Mouse (Mus musculus) right cerebral cortex, postnatal 10 days (tissue): ENCODE data around the gene Cabs1.

Experiments
- DNase-seq, 2 experiments: peaks; one replicate each; pipeline ENCODE4 v3.0.0; 2021; ENCODE audit warnings: low spot score in 2 of 2

Cabs1 gene

DNA sequence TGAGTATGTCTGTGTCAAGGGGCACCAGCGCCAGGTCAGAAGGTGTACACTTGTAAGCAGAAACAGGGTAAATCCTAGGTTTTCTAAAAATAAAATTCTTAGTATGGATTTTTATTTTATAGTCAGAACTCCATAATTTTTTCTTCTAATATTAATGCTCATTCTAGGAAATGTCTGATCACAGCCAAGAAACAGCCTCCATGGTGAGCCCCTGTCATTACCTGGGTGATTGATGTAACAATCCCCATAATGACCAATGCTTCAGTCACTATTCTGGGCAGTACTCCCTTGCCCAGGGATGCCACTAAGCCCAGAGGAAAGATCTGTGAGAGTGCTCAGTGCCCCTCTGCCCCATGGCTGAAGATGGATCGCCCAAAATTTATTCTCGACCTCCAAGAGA lies at the start of gene Cabs1:
Cabs1 (plus strand) TSS at position 301 of the 400 bp plus-strand sequence.
- DNase-seq = no peak

DNA sequence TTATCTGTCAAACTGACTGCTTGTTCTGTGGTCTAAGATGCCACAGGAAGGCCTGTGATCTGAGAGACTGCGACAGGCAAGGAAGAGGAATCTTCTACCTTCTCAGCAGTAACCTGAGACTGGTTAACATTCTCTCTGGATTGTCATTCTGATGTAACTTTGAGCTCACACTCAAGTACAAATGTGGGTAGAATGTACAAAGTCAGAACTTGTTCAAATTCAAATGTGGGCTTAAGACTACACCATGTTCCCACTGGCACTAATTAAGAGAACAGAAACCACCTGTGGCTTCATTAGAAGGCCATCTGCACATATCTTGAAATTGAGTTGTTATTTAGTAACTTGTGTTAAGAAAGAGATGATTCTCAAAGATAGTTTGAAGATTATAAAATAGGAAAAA lies 47.6 kb upstream of the Cabs1 start:
- no peak for DNase-seq

DNA sequence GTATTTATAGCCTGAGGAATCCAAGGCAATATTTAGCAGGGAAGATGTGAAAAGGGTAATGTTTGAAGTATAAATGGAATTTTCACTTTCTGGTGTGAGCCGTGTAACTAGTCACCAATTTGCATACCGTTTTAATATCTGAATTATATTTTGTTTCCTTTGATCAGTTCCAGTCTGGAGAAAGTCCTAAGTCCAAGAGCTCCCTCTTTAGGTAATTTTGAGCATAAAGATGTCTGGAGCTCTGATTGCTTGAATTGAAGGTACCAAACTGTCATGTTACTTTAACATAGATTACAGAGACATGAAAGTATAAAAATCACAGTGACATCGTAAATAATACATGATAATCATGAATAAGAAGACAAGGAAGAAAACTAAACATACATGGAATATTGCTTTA lies 38.5 kb upstream of the Cabs1 start:
- no peak for DNase-seq

DNA sequence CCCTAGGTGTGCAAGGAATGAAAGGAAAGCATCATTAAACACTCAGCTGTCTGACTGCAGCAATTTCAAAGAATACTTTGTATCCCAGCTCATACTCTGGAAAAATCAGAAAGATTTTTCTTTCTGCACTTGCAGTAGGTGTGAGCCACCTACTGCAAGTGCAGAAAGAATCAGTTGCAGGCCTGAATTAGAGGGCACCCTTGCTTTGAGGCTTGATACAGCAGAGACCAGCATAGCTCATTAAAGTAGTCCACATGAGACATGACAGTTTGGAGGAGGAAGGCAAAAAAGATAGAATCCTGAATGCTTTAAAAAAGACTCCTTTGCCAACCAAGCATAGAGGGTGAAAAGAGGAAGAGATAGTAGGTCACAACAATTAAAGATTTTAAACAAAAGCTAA lies 36.7 kb upstream of the Cabs1 start:
- DNase-seq = no peak

GRCm38 (mm10) chr5:87951836-87952235 lies 27.4 kb upstream of the Cabs1 start:
- no peak for DNase-seq

- DNase-seq = no peak
Measured at GRCm38 (mm10) chr5:87969201-87969600, 10.0 kb upstream of the Cabs1 start, which contains the start of the genes 2310003L06Rik and Gm28434. Gene 2310003L06Rik (plus strand): TSS chr5:87969459. Gene Gm28434 (plus strand): TSS chr5:87969517.

GRCm38 (mm10) chr5:87982468-87983214 lies 3.4 kb downstream of the Cabs1 start:
- DNase-seq = no peak

- no peak for DNase-seq
Measured at GRCm38 (mm10) chr5:88002249-88002648, 23.0 kb downstream of the Cabs1 start, which contains the start of gene Smr3a. Gene Smr3a (plus strand): TSS chr5:88002549.

DNA sequence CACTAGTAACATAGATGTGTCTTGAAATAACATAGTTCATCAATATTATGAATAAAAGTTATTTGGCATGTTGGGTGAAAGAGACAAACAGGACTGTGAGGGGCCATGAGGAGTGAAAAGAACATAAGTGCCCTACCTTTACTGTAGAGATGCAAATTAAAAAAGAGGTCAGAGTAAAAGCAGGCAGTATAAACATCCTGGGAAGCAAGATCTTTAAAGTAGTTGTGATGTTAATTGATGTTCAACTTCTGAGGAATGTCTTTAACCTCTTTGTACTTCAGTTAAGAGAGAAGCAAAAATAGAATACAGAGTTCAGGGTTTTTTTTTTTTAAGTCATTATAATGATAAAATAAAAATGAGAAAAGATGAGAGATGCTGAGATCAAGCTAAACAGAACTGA lies 26.0 kb downstream of the Cabs1 start:
- no peak for DNase-seq
